Mouse (Mus musculus) CD4-positive, CD25-positive, alpha-beta regulatory T cell, adult 2 months (primary cell): ENCODE measurements around the gene Arel1.

ENCODE experiments used
- DNase-seq: peaks from one replicate; pipeline ENCODE4 v3.0.0-alpha.2; 2012; ENCODE audit warnings: low read depth, low spot score

Arel1 gene

GRCm38 (mm10) chr12:84907024-84907626 is 63.6 kb downstream of the Arel1 start:
- DNase-seq, result no peak

- DNase-seq, result no peak
Measured at GRCm38 (mm10) chr12:84904399-84904798, 66.3 kb downstream of the Arel1 start.

DNA sequence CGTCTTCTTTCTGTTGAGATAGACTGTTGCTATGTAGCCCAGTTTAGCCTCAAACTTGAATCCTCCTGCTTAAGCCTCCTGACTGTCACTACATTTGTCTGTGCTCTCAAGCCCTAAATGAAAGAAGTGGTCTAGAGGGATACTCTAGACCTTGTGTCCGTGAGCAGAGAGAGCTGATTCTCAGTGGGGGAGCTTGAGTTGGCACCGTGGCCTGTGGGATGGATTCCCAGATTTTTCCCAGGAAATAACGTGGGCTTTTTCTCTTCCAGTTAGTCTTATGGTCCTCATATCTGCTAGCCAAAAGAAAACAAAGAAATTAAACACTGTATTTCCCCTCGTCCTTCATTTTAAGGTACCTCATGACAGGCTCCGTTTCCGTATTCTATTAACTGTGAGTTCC is 70.4 kb downstream of the Arel1 start:
- no peak for DNase-seq

DNA sequence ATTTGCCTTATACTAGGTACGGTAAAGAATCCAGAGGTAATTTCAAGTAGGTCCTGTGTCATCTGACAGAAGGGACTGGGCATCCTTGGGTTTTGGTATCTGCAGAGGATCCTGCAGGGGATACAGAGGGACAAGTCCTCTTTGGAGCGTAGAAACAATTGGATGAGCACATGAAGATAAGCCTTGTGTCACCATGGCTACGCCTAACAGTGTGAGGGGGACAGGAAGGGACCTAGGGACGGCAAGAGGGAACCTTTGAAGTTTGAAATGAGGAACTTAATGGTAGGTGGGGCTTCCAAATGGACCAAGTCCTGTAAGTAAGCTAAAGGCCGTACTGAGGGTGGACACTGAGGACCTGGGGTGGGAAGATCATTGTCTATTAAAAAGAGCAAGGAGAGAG is 73.4 kb downstream of the Arel1 start:
- DNase-seq, result no peak

DNA sequence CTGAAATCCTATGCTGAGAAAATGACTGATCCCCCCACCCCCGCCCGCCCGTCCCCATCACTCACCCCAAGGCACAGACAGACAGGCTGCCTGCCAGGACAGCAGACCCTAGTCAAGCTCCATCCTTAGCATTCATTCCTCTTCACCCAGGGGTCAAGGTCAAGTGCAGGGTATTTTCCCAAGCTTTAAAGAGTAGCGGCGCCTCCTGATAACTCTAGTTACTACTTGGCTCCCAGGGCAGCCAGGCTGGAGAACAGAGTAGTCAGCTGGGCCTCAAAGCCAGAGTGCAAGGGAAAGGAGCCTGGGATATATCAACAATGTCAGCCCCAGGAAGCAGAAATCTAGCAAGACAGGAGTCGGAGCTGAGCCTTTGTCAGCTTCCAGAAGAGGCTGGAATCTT is 74.5 kb downstream of the Arel1 start:
- DNase-seq, result no peak

DNA sequence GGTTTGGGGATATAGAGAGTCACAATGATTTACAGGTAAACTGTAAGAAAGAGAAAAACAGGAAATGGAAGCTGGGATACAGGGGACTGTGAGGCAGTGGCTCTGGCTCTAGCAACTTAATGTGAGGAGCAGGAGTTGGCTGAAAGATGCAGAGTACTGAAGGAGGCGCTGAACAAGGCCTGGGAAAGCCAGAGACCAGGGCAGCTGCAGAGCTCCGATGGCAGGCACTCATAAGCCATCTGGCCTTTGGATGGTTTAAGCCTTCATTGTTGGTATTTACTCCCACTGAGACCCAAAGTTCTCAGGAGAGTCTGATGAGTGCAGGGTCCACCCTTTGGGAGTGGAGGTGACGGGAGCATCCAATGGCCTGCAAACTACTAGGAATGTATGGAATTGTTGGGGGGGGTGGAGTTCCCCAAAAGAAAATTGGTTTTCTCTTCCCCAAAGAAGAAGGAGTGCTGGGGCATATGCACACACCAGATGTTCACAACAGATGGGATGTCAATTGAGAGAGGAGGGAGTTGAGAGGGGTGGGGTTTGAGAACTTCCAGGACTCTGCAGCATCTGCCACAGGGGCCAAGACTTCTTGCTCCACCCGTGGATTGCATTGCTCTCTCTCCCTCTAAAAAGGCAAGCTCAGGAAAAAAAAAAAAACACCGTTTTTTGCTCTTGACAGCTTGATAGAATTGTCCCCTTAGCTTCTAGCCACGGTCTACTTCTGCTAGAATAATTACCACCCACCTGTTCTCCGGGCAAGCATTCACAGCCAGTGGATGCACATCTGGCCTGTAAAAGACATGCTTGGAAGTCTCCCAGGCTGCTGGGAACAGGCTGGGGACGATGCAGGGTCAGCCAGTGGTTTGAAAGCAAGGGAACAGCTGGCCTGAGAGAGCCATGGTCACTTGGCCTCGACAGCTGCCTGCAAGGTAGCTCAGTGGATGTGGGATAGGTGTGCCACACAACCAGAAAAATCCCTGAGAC is 76.8 kb downstream of the Arel1 start:
- DNase-seq, result no peak

- DNase-seq, result no peak
Measured at GRCm38 (mm10) chr12:84890289-84890688, 80.4 kb downstream of the Arel1 start.

DNA sequence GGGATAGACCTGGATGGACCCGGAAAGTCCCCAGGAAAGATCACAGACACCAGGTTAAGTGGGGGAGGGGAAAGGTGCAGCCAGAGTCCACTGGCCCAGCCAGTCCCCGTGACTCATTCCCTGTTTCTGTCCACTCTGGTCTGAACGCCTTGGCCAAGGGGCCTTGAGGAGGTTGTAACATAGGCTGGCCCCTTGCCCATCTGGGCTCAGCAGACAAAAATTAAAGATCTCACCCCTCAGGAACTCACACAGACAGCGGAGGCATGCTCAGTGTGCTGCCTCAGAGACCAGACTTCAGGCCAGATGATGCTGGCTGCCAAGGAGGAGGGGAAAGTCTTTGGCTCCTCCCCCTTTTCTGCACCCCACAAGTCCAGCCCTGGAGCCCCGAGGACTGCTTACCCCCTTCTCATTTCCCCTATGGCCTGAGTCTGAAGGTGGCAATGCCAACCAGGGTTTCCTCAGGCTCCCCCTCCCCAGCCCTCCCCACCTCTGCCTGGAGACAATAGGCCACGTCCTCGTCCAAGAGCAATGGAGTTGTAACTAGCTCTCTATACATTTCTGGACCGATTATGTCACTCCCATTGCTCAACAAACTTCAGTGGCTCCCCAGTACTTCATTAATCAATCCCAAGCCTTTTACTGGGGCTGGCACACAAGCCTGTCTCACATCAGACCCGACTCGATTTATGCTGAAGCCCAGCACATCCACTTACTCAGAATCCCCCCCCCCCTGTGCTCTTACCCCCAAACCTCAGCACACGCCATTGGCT is 85.4 kb downstream of the Arel1 start:
- no peak for DNase-seq

GRCm38 (mm10) chr12:84884423-84885076 is 86.2 kb downstream of the Arel1 start:
- DNase-seq, result peak; percentile 21

- DNase-seq, result peak; percentile 24
Measured at GRCm38 (mm10) chr12:84882796-84883195, 87.9 kb downstream of the Arel1 start.

DNA sequence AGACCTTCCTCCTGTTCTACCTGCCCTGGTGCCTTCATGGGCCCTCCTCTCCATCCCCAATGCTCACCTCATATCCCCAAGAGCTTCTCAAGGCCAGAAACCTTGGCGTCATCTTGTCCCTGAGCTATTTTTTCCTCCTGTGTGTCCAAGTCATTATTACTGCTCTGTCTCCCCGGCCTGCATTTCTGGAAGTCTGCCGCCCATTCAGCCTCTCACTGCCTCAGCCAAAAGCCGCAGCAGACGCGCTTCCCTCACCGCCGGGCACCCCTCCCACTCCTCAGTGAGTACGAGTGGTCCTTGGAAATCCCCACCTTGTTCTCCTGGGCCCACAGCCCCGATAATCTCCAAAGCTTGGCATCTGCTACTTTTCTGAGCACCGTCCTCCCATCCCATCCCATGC is 90.6 kb downstream of the Arel1 start:
- DNase-seq, result no peak

DNA sequence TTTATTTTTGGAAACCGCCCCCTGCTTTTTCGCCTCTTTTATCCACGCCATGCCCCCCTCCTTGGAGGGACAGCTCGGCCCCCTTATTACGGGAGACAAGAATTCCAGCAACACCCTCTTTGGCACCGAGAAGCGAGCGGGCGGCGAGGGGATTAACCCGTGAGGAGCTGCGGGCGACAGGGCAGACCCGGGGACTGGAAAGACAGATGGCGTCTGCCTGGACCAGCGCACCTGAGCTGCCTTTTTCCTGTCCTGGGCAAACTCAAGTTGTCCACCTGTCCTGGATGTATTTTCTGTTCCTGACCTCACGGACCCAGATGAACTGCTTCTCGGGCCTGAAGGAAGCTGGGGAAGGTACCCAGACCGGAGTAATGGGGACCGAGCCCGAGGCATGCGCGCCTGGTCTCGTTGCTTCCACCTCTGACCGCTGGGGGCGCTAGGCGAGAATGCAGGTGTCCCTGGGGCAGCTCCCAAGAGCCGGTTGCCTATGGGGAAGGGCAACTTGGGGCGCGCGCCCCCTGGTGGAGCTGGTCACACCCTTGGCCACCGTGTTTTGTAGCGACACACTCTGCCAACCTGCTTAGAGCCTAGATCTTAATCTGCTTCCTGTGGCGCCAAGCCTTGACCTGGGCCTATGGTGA is 94.1 kb downstream of the Arel1 start, which contains the start of gene Ltbp2:
Ltbp2 (minus strand) TSS at position 52 of the 641 bp plus-strand sequence.
- peak; percentile 91 for DNase-seq

- DNase-seq, result peak; percentile 17
Measured at GRCm38 (mm10) chr12:84875761-84876480, 94.8 kb downstream of the Arel1 start.

GRCm38 (mm10) chr12:84873434-84873833 is 97.3 kb downstream of the Arel1 start:
- DNase-seq, result peak; percentile 64

GRCm38 (mm10) chr12:84872310-84872709 is 98.4 kb downstream of the Arel1 start:
- no peak for DNase-seq
